Mouse (Mus musculus) cerebellum, adult 9-10 months (tissue): ENCODE measurements around the gene Vmn2r94.

Experiments
- DNase-seq: peaks from one replicate; pipeline ENCODE4 v3.0.0; 2022

The Vmn2r94 gene

DNA sequence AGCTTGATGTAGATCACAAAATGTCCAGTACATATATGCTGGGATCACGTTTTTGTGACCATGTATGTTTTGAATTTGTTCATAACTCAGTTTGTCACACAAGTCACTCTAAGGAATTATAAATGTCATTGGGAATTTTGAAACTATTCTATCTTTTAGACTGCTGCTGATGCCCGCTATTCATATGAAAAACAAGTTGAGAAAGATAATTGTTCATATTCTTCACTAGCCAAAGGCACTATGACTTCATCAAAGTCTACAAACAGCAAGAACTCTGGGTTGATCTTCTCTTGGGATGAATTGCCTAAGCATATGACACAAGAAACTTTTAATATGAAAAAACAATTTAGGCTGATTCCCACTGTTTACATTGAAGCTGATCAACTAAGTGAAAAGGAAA lies at the start of gene Vmn2r94:
Vmn2r94 (minus strand) TSS at position 101 of the 400 bp plus-strand sequence.
- no peak for DNase-seq

DNA sequence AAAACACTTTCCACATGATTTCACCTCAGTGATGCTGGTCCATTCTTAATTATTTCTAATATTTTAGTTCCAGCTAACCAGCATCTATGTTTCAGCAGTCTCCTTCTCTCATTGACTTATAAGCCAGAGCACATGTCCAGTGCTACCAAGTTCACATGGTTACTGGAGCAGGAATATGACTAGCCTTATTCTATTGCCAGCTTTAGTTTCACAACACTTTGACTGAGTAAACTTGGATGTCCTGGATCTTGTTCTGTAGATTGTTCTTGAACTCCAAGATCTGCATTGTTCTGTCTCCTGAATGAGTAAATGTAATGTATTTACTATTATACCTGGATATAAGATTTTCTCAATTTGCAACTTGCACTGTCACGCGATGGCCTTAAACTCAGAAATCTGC lies 45.5 kb upstream of the Vmn2r94 start:
- no peak for DNase-seq

DNA sequence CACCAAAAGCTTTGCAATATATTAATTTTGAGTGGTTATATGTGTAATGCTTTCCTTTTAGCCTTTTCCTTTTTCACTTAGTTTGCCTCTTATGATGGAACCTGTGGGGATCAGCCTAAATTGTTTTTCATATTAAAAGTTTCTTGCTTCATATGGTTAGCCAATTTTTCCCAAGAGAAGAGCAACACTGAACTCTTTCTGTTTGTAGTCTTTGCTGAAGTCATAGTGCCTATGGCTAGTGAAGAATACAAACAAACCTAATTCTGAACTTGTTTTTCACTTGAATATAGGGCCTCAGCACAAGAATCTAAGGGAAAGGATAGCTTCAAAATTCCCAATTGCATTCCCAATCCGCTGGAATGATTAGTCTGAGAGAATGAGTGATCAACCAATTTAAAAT lies 20.2 kb upstream of the Vmn2r94 start, which contains the start of gene Vmn2r93:
Vmn2r93 (plus strand) TSS at position 301 of the 400 bp plus-strand sequence.
- no peak for DNase-seq

DNA sequence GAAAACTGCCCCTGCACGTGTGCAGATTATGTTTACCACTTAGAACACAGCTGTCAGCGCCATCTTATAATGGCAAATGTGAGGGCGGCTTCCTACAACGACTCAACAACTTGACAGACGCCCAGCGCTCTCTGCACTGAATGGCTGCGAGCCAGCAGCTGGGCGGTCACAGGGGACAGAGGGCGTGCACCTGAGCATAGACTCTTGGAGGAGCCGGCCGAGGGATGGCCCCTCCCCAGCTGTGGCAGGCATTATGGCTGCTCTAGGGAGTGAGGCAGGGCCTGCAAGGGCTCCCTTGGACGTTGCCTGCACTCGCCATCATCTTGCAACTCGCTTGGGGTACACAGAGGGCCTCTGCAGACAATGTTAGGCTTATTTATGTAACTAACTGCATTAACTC lies 40.6 kb downstream of the Vmn2r94 start:
- DNase-seq: no peak

DNA sequence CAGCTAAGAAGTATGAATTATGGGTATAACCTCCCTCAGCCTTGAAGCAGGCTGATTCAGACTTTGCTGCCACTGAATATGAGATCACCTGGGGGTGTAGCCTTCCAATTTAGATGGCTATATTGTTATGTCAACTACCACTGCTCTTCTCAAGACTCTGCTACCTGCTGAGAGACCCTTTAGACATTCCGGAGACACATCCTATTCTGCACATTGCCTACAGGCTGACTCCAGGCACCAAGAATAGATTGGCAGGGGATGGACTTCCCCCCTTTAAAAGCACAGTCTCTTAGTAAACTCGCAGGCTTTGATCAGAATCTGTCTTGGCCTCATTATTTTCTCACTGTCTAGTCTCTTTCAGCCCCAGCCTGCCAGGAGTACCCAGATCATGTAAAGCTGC lies 45.6 kb downstream of the Vmn2r94 start:
- DNase-seq: no peak

DNA sequence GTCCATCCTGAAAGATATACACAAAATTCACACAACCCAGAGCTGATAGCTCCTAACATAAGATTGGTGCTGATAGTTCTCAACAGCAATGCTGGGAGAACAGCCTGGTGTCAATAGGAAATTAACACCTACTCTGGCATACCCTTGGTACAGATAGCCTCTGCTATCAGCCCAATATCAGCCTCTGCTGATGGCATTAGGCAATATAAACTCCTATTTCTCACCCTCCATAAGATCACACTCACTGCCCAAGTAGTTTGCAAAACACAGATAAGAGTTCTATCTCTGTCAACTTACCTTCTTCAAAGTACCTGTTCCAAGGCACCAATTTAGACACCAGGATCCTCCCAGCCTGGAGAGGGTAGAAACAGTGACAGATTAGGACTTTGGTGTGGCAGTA lies 56.3 kb downstream of the Vmn2r94 start:
- no peak for DNase-seq
